Mouse (Mus musculus): ENCODE data around the gene Braf.

DNA sequence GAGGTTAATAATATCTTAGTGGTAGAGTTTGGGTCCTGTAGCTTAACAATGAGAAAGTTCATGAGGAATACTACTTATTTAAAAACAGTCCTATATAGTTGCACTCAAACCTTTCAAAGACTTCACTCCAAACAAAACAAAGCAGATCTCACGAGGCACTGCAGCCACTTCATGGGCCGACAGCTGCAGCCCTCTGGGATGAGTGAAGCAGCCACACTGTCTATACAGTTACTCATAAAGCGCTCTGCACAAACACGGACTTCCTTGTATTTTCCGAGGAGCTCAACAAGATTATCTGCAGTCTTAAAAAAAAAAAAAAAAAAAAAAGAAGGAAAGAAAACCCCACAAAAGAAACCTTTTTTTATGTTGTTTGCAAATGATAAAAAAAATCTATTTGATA lies 117.9 kb downstream of the Braf start:
- TF ChIP-seq CTCF (IDR thresholded peaks at IDR 0.05; ENCODE audit: control insufficient read depth, insufficient read depth, insufficient replicate concordance, low read depth, low read length) (no peak), POLR2A (IDR thresholded peaks at IDR 0.05; ENCODE audit: control insufficient read depth, low read depth, low read length) (no peak)

Measured in testis, adult 2 months (tissue).